Mouse (Mus musculus) c-Kit-positive CD71-positive TER-119-negative erythroid progenitor cells, embryonic 14.5 days (primary cell): ENCODE results near the gene Cdkl2.

ENCODE experiments used
- DNase-seq: peaks from one replicate; pipeline ENCODE4 v3.0.0-alpha.2; 2013; ENCODE audit warnings: low read depth

Gene Cdkl2

GRCm38 (mm10) chr5:92043783-92044182 lies at the start of gene Cdkl2:
Gene Cdkl2 (minus strand): TSS chr5:92043883.
- DNase-seq: no peak

GRCm38 (mm10) chr5:92087469-92087868 lies 43.8 kb upstream of the Cdkl2 start:
- DNase-seq: no peak

- no peak for DNase-seq
These were observed 42.3 kb upstream of the Cdkl2 start for GRCm38 (mm10) chr5:92085821-92086550.

- no peak for DNase-seq
These were observed 41.6 kb upstream of the Cdkl2 start for GRCm38 (mm10) chr5:92085246-92085645.

- peak; percentile 99 for DNase-seq
These were observed 39.8 kb upstream of the Cdkl2 start, which contains the start of gene G3bp2 for GRCm38 (mm10) chr5:92083417-92084038. Gene G3bp2 (minus strand): TSS chr5:92083719.

GRCm38 (mm10) chr5:92082821-92083401 lies 39.2 kb upstream of the Cdkl2 start:
- DNase-seq: no peak

- no peak for DNase-seq
These were observed 37.6 kb upstream of the Cdkl2 start for GRCm38 (mm10) chr5:92081326-92081725.

GRCm38 (mm10) chr5:92080400-92080799 lies 36.7 kb upstream of the Cdkl2 start:
- no peak for DNase-seq

GRCm38 (mm10) chr5:92079304-92079703 lies 35.6 kb upstream of the Cdkl2 start:
- no peak for DNase-seq

GRCm38 (mm10) chr5:92078751-92079150 lies 35.1 kb upstream of the Cdkl2 start:
- no peak for DNase-seq

- DNase-seq: no peak
These were observed 32.6 kb upstream of the Cdkl2 start for GRCm38 (mm10) chr5:92076273-92076672.

GRCm38 (mm10) chr5:92074061-92074460 lies 30.4 kb upstream of the Cdkl2 start:
- DNase-seq: no peak

- DNase-seq: no peak
These were observed 19.5 kb upstream of the Cdkl2 start for GRCm38 (mm10) chr5:92063192-92063591.

GRCm38 (mm10) chr5:92052866-92053265 lies 9.2 kb upstream of the Cdkl2 start:
- DNase-seq: no peak

- DNase-seq: no peak
These were observed 6.7 kb upstream of the Cdkl2 start for GRCm38 (mm10) chr5:92050419-92050818.

- peak; percentile 80 for DNase-seq
These were observed 1.0 kb downstream of the Cdkl2 start for GRCm38 (mm10) chr5:92042377-92043348.

- DNase-seq: no peak
These were observed 23.7 kb downstream of the Cdkl2 start for GRCm38 (mm10) chr5:92019960-92020359.

- DNase-seq: no peak
These were observed 31.9 kb downstream of the Cdkl2 start for GRCm38 (mm10) chr5:92011756-92012155.

GRCm38 (mm10) chr5:92009827-92010226 lies 33.9 kb downstream of the Cdkl2 start:
- peak; percentile 10 for DNase-seq

- no peak for DNase-seq
These were observed 40.7 kb downstream of the Cdkl2 start for GRCm38 (mm10) chr5:92003011-92003410.

- no peak for DNase-seq
These were observed 42.9 kb downstream of the Cdkl2 start for GRCm38 (mm10) chr5:92000770-92001169.

GRCm38 (mm10) chr5:91994546-91994945 lies 49.1 kb downstream of the Cdkl2 start:
- no peak for DNase-seq
